Mouse (Mus musculus) stomach, postnatal 0 days (tissue): ENCODE data around the gene Spg7. TPM values are rescaled to one million over a fixed set of nuclear protein-coding genes. Genes with fewer than 3 reads are reported as not detected.

Experiments used
- ATAC-seq: fragments of 200-750 bp; cut with Nextera tagmentation; 2 replicates; pipeline ENCODE4 v1.8.0; 2017; ENCODE audit not compliant: low FRiP score, low TSS enrichment
- DNase-seq: peaks from one replicate; pipeline ENCODE4 v3.0.0-alpha.2; 2016; ENCODE audit warnings: low spot score
- H3K27ac ChIP-seq: fragments of 300-500 bp; sonication (generic); replicated peaks from 2 replicates; pipeline ENCODE4 v1.5.1; 2014; ENCODE audit warnings: mild to moderate bottlenecking, control low read depth
- H3K27me3 ChIP-seq: fragments of 300-500 bp; sonication (generic); 2 replicates; pipeline ENCODE4 v1.6.1; 2014; ENCODE audit warnings: low read length; ENCODE audit not compliant: control insufficient read depth, insufficient read depth
- H3K36me3 ChIP-seq: fragments of 300-500 bp; sonication (generic); 2 replicates; pipeline ENCODE4 v1.6.1; 2014; ENCODE audit warnings: low read length, mixed read lengths; ENCODE audit not compliant: control insufficient read depth, insufficient read depth
- H3K4me1 ChIP-seq: fragments of 300-500 bp; sonication (generic); replicated peaks from 2 replicates; pipeline ENCODE4 v1.6.1; 2014; ENCODE audit warnings: antibody characterized with exemption; ENCODE audit not compliant: control insufficient read depth, insufficient read depth
- H3K4me2 ChIP-seq: fragments of 300-500 bp; sonication (generic); replicated peaks from 2 replicates; pipeline ENCODE4 v1.6.1; 2014; ENCODE audit warnings: low read depth, mild to moderate bottlenecking, control low read depth, moderate library complexity
- H3K4me3 ChIP-seq: fragments of 300-500 bp; sonication (generic); 2 replicates; pipeline ENCODE4 v1.5.1; 2014; ENCODE audit warnings: low read depth, low read length, control low read depth
- H3K9ac ChIP-seq: fragments of 300-500 bp; sonication (generic); 2 replicates; pipeline ENCODE4 v1.6.1; 2014; ENCODE audit warnings: mild to moderate bottlenecking, low read length, control low read depth, mixed read lengths
- H3K9me3 ChIP-seq: fragments of 300-500 bp; sonication (generic); 2 replicates; pipeline ENCODE4 v1.6.1; 2016; ENCODE audit warnings: low read length; ENCODE audit not compliant: control insufficient read depth
- CTCF ChIP-seq: IDR thresholded peaks from 2 replicates; pipeline ENCODE4 v1.5.1; 2016; ENCODE audit warnings: antibody characterized with exemption, low read depth, mild to moderate bottlenecking, moderate library complexity
- EP300 ChIP-seq: optimal IDR thresholded peaks from 2 replicates; pipeline ENCODE3; 2016; ENCODE audit warnings: antibody characterized with exemption
- WGBS: fragments of 180-500 bp; shearing (Covaris S2); extraction: QIAGEN DNeasy Blood & Tissue Kit; methylation state at CpG from one replicate; pipeline ENCODE4 v1.1.7; 2014; 5-methylcytosine and 5-hydroxymethylcytosine counted together
- microRNA-seq: library from miRNA; unstranded; fragments of <30 nt; microRNA quantifications from one replicate; pipeline ENCODE4, GENCODE M21; 2016
- polyA plus RNA-seq: library from polyadenylated mRNA; unstranded; fragments of >200 nt; fragmentation: Nextera tagmentation; extraction: Ambion mirVana; gene quantifications from 2 replicates; pipeline ENCODE4 v1.2.1, GENCODE M21; 2015

Spg7 gene
- polyA plus RNA-seq, 1 experiment from 2014 or later, result 29.6 TPM

GRCm38 (mm10) chr8:123141741-123142462, 79.2 kb downstream of the Spg7 start:
- Histone ChIP-seq H3K9ac (no peak overlapping the region), H3K27ac (peak overlapping the region; percentile 84), H3K4me2 (no peak overlapping the region), H3K36me3 (no peaks in the 10 kb centered on the region), H3K4me3 (no peak overlapping the region), H3K9me3 (no peaks in the 10 kb centered on the region), H3K4me1 (peaks cover 9% of the 10 kb centered on the region; the same call in 1 of the 2 replicates), H3K27me3 (no peaks in the 10 kb centered on the region)
- TF ChIP-seq EP300 (no peak), CTCF (no peak)
- WGBS, result 48% methylated on average over 14 of the region's 14 CpGs
- ATAC-seq (peak; percentile 39; the same call in 1 of the 2 replicates), DNase-seq (peak; percentile 45)

- no peak overlapping the region for H3K9ac ChIP-seq
- H3K27ac ChIP-seq, result no peak overlapping the region; the same call in 1 of the 2 replicates
- DNase-seq, result peak; percentile 55
- TF ChIP-seq CTCF (peak; percentile 73), EP300 (no peak)
- H3K9me3 ChIP-seq, result no peaks in the 10 kb centered on the region
- WGBS, result 50% methylated on average over 6 of the region's 6 CpGs
- no peak overlapping the region for H3K4me3 ChIP-seq
- no peak overlapping the region for H3K4me2 ChIP-seq
- H3K36me3 ChIP-seq, result no peaks in the 10 kb centered on the region
- no peaks in the 10 kb centered on the region for H3K27me3 ChIP-seq
- H3K4me1 ChIP-seq, result 0 out of 2 replicates have a peak, but pooled peaks cover 5% of the 10 kb centered on the region
- ATAC-seq, result no peak
These were observed 82.5 kb downstream of the Spg7 start for GRCm38 (mm10) chr8:123145279-123145678.

- Histone ChIP-seq H3K27ac (peak overlapping the region; percentile 84), H3K4me1 (0 out of 2 replicates have a peak, but pooled peaks cover 5% of the 10 kb centered on the region), H3K4me3 (no peak overlapping the region), H3K36me3 (no peaks in the 10 kb centered on the region), H3K4me2 (no peak overlapping the region), H3K9me3 (no peaks in the 10 kb centered on the region), H3K9ac (no peak overlapping the region; the same call in 1 of the 2 replicates), H3K27me3 (no peaks in the 10 kb centered on the region)
- ATAC-seq, result no peak
- DNase-seq, result no peak
- 40% methylated on average over 7 of the region's 7 CpGs for WGBS
- TF ChIP-seq EP300, result no peak
- TF ChIP-seq CTCF, result peak; percentile 33; the same call in 1 of the 2 replicates
These were observed 83.6 kb downstream of the Spg7 start for GRCm38 (mm10) chr8:123146390-123146789.

Small RNA genes lying within 50 kb of the gene (microRNA-seq; reads per million reads assigned to microRNA genes)
- not detected for gene Mir7079
- gene Mir7080, result not detected

Other genes with a start within 250 kb of the Spg7 start
- gene Cdh15, start 215.0 kb upstream of the Spg7 start, polyA plus RNA-seq, result 0.23 TPM in 2 replicates
- gene Ankrd11, start 20.7 kb upstream of the Spg7 start, polyA plus RNA-seq, result 35.0 and 35.8 TPM in 2 replicates
- 1,460 and 1,506 TPM in 2 replicates for gene Rpl13, start 39.4 kb downstream of the Spg7 start, polyA plus RNA-seq
- 1.4 TPM in 2 replicates for gene Cpne7, start 54.4 kb downstream of the Spg7 start, polyA plus RNA-seq
- 7.8 and 9.3 TPM in 2 replicates for gene Sult5a1, start 95.4 kb downstream of the Spg7 start, polyA plus RNA-seq
- gene Dpep1, start 123.3 kb downstream of the Spg7 start, polyA plus RNA-seq, result 10.0 and 13.6 TPM in 2 replicates
- gene Chmp1a, start 149.8 kb downstream of the Spg7 start, polyA plus RNA-seq, result 153 and 157 TPM in 2 replicates
- gene Spata33, start 149.9 kb downstream of the Spg7 start, polyA plus RNA-seq, result 0.91 and 0.94 TPM in 2 replicates
- gene Cdk10, start 161.9 kb downstream of the Spg7 start, polyA plus RNA-seq, result 16.1 and 16.7 TPM in 2 replicates
- gene Spata2l, start 173.3 kb downstream of the Spg7 start, polyA plus RNA-seq, result 3.1 and 3.6 TPM in 2 replicates
- gene Zfp276, start 191.3 kb downstream of the Spg7 start, polyA plus RNA-seq, result 7.8 and 8.3 TPM in 2 replicates
- 10.3 and 11.2 TPM in 2 replicates for gene Vps9d1, start 191.4 kb downstream of the Spg7 start, polyA plus RNA-seq